Mouse (Mus musculus) embryo, embryonic 10 days (tissue): Measurements from ENCODE around the gene Slc23a4.

Source experiments
- DNase-seq: peaks from one replicate; pipeline ENCODE4 v3.0.0-alpha.2; 2015; ENCODE audit warnings: low spot score

The Slc23a4 gene

GRCm38 (mm10) chr6:34910371-34911219, 77.6 kb downstream of the Slc23a4 start, which contains the start of gene Wdr91:
Gene Wdr91, minus strand, starts transcription at chr6:34910876.
- peak; percentile 94 for DNase-seq

- no peak for DNase-seq
Observed at GRCm38 (mm10) chr6:34909631-34910345, 78.4 kb downstream of the Slc23a4 start.

GRCm38 (mm10) chr6:34907696-34908260, 80.4 kb downstream of the Slc23a4 start:
- DNase-seq = no peak

GRCm38 (mm10) chr6:34907121-34907614, 81.0 kb downstream of the Slc23a4 start:
- no peak for DNase-seq

- DNase-seq = no peak
Observed at GRCm38 (mm10) chr6:34906661-34907060, 81.5 kb downstream of the Slc23a4 start.

GRCm38 (mm10) chr6:34906125-34906524, 82.1 kb downstream of the Slc23a4 start:
- no peak for DNase-seq

GRCm38 (mm10) chr6:34904361-34904760, 83.8 kb downstream of the Slc23a4 start:
- DNase-seq = no peak

- DNase-seq = no peak
Observed at GRCm38 (mm10) chr6:34903851-34904250, 84.4 kb downstream of the Slc23a4 start.

GRCm38 (mm10) chr6:34903441-34903840, 84.8 kb downstream of the Slc23a4 start:
- no peak for DNase-seq

- DNase-seq = no peak
Observed at GRCm38 (mm10) chr6:34902578-34902977, 85.6 kb downstream of the Slc23a4 start.

GRCm38 (mm10) chr6:34901911-34902444, 86.2 kb downstream of the Slc23a4 start:
- peak; percentile 17 for DNase-seq

GRCm38 (mm10) chr6:34900990-34901389, 87.2 kb downstream of the Slc23a4 start:
- DNase-seq = no peak

GRCm38 (mm10) chr6:34899127-34899526, 89.1 kb downstream of the Slc23a4 start:
- DNase-seq = no peak

- peak; percentile 43 for DNase-seq
Observed at GRCm38 (mm10) chr6:34896168-34896780, 91.9 kb downstream of the Slc23a4 start.

GRCm38 (mm10) chr6:34895569-34895968, 92.6 kb downstream of the Slc23a4 start:
- no peak for DNase-seq
